Mouse (Mus musculus): ENCODE measurements around the gene Tasp1.
A peak's percentile ranks its signal among the peaks of the same experiment; 100 is the strongest.
"Not testable (repeated sequence)": the region's sequence is repeated elsewhere in the genome, so short reads cannot be mapped to it uniquely, and the experiment has no call there.

Gene Tasp1

DNA sequence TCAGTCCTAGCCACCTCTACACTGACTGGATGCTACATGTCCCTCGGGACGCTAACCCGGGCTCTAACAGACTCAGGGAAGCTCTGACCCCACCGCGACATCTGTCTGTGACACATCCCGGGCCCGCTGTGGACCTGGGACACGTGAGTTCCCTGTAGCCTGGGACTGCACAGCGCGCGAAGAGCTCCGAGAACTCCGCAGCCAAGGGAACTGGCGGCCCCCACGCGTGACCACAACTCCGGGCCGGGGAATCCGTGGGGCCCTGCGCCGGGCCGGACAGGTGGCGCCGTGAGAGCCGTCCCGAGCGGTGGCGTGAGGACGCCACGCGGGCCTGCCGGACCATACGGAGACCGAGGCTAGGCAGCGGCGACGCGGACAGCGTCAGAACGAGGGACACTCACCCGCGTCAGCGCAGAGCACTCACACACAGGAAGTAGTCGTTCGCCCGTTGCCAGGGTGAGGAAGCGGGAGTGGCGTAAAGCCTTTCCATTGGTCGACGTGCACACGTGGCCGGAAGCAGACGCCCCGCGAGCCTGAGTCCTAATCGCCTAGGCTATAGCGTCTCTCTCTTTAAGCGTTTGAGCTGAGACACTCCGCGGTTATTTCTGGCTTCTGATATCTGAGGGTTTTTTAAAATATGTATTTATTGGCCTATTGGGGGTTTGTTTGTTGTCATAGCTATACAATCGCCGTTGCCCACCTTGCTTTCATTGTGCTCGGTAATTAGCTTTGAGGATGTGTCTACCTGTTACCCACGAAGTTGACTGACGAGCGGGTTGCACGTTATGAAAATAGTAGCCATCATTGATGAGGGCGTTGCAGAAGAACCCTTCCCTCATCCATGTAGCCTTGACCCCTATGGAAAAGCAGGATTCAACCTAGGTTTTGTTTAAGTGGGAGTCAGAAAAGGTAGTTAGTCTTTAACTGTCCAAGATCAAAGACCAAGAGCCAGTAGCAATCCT is at the start of gene Tasp1:
TSS of gene Tasp1 (minus strand) at position 453 of the 962 bp plus-strand sequence.
- peak; percentile 36 for DNase-seq (ENCODE audit: extremely low read depth, low read depth, low spot score)

DNA sequence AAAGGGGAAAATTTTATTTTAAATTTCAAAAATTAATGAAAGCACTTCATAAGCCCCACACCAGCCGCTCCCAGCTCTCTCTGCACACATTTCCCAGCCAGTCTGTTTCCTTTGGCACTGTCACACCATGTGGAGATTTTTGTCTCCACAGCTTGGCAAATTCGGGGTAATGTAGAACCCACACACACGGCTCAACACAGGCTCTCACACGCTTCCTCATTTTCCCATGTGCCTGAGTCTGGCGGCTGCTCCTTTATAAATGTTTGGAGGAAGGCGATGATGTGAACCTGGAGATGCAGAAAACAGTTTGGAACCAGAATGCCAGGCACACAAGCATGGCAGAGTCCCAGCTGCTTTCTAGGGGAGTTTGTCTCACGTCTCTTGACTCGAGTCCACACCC is 47.2 kb upstream of the Tasp1 start:
- no peak for DNase-seq (ENCODE audit: extremely low read depth, low read depth, low spot score)

DNA sequence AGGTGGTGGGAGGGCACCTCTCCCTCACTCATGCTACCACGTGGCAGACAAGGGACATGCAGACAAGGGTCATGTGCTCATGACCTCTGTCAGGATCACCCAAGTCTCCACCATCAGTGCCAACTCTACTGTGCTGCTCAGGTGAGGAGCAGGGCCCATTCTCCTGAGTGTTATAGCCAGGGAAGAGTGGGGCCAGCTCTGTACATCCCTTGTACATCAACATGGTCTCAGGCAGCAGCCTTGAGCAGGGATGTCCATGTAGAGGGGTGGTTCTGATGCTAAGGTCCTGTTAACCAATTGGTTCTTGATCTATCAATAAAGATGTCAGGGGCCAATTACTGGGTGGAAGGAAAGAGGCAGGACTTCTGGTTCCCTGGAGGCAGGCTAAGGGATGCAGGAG is 42.3 kb upstream of the Tasp1 start:
- DNase-seq (ENCODE audit: extremely low read depth, low read depth, low spot score), result no peak

DNA sequence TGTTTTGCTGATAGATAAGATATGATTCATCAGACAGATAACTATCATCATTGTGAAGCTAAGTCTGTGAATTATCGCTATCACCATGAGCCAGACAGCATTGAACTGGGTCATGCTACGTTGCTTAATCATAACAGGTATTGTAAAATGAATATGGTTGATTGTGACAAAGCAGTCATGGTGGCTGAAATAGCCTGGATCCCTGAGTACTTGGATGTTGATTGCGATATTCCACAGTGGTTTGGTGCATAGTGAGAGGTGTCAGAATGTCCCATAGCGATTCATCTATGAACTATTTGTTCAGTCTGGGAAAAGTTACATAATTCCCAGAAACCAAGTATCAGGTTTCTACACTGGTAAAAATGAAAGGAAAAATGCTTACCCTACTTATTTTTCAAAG is 41.0 kb upstream of the Tasp1 start:
- DNase-seq (ENCODE audit: extremely low read depth, low read depth, low spot score), result peak; percentile 2

DNA sequence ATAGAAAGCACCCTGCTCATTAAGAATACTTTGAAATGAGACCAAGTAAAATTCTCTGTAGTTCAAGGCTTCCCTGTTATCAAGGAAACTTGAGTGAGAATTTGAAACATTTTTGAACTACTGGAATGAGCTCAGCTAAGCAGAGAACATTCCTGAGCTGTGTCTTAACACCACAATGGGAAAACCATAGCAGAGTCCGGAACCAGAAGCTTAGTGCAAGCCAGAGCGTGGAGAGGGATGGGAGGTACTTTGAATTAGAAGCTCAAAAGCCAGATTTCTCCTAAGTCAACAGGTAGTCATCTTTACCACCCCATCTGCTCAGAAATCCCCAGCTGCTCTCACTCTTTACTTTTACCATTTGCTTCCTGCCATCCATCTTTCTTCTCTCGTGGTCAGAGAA is 38.3 kb upstream of the Tasp1 start:
- DNase-seq (ENCODE audit: extremely low read depth, low read depth, low spot score), result no peak

DNA sequence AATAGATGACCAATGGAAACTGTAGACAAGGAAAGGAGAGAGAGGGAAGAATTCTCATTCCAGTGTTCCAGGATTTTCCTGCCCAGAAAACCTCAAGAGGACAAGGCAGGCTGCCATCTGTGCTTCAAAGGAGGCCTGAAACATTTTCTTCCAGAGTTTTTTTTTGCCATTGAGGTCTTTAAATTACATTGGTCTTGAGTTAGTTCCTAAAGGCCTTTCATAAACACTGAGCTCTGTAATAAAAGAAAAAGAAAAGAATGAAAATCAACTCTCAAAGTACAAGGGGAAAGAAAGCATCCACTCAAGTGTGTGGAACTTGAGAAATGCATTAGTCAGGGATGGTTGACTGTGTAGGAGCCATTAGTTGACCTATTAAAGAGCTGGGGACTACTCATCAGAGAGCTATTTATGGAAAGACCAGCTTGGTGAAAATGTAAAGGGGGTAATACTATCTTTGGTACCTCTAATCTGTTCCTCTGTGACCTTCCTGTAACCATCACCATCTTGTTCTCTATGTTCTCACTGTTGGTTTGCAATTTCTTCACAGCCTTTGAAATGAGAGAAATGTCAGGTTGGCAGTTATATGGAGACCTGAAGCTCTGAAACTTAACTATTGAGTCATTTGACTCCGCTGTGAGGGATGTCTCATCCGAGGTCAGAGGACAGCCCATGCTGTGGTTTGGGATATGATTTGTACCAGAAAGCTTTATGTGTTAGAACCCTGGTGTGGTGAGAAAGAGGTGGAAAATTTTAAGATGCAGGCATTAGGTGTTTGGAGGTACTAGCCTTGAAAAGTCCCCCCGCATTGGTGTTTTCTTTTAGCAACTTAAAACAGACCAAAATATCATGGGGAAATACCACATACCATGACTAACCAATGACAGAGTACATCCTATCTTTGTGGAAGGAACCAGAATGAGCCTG is 34.2 kb upstream of the Tasp1 start:
- DNase-seq (ENCODE audit: extremely low read depth, low read depth, low spot score), result no peak

DNA sequence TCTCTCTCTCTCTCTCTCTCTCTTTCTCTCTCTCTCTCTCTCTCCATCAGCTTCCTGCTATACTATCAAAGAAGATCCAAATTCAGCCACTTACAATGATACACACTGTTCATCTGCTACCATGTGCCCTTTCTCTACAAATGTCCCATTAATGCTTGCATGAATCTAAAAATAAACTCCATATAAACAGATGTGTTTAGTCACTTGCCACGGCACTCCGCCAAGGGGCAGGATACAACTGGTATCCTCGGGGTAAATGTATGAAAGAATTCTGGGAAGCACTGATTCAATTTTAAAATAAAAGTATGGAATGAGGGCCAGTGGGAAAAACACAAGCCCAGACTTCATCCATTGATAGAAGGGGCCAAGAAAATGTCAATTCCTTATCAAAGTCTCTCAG is 33.4 kb upstream of the Tasp1 start:
- DNase-seq (ENCODE audit: extremely low read depth, low read depth, low spot score), result no peak

DNA sequence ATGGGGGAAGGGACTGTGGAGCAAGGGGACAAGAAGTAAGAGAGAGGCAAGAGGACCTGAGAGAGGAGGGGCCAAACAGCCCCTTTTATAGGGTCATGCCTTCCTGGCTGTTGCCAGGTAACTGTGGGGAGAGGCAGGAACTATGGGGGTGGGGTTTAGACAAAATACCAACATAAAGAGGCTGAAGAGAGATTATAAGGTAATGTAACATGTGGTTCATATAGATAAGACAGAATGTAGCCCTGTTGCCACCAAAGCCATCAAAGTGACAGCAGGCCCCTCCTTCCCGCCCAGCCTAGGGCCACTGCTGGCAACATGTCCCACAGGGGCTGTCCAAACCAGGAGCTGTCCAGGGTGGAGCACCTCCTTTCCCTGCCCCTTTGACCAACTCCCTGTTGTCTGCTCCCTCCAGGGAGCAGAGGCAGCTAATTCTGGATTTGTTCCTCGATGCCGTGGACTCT is 30.6 kb upstream of the Tasp1 start:
- no peak for DNase-seq (ENCODE audit: extremely low read depth, low read depth, low spot score)

DNA sequence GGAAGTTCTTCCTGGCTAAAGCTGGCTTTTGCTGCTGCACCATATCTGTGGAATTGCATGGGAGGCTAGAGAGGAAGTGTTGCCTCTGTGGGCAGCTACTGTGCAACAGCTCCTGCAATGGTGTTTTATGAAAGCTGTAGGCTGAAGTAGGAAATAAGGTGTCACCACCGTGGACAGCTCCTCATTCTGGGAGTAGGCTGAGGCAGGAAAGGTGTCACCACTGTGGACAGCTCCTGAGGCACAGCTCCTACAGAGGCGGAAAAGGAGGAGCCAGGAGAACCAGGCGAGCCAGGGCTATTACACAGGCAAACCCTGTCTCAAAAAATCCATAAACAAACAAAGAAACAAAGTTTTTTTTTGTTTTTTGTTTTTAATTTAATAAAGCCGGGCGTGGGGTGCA is 29.4 kb upstream of the Tasp1 start:
- no peak for DNase-seq (ENCODE audit: extremely low read depth, low read depth, low spot score)

DNA sequence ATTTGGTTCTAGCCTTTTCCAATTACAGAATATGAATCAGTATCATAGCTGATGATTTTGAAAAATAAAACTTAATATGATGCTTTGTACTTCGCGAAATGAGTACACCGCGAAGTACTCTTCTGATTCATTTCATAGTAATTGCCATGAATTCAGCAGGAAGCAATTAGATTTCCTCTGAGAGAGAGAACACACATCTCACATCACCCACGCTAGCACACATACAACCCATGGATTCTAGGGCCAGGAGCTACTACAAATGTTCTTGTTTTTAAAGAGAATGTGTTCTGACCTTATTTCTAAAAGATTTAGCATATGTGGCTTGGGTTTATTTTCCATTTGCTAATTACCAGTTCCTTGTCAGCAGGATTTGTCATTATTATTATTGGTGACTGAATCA is 26.8 kb upstream of the Tasp1 start:
- DNase-seq (ENCODE audit: extremely low read depth, low read depth, low spot score), result no peak

DNA sequence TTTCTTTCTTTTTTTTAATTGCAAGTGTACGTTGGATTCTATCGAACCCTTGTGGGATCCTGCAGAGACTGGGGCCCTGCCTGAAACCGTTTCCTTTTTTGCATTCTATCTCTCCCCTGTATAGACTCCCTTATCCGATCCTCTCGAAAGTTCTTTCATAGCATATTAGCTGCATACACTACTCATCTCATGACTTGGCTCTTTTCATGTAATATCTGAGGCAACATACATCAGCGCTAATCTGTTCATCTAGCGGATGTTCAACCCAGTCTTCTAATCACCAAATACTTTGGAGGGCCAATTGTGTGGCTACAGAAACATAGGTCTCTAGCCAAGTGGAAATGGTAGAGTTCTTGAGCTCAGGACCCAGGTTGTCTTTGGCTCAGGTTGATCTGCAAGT is 17.6 kb upstream of the Tasp1 start:
- DNase-seq (ENCODE audit: extremely low read depth, low read depth, low spot score), result no peak

DNA sequence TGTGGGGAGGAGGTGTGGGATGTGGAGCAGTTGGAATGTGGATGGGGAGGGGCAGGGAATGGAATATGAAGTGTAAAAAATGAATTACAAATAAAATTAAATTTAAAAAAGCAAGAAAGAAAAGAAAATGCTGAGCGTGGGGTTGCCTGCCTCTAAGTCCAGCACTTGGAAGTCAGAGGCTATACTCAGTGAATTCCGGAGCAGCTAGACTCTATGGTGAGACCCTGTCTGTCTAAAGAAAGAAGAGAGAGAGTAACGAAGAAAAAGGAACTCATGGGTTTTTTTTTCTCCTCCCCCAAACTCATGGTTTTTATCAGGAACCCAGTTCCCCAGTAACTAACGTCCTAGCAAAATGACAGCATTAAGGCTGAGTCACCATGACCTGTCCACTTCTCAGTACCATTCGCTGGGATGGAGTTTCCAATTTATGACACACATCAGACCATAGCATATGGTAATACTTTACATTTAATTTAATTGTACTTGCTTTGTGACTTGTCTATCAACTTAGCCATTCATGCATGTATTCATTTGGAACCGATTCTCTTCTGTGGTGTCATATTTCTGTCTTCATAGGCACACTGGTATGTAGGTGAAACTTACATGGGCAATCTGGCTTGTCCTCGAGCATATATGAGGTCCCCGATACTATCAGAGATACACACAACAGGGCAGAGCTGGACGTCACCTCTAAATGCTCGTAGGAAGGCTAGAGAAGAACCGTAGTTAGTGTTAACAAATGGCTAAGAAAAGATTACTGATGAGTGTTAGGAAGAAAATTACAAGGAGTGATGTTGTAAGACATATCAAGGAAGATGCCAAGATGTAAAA is 14.4 kb upstream of the Tasp1 start:
- no peak for DNase-seq (ENCODE audit: extremely low read depth, low read depth, low spot score)

DNA sequence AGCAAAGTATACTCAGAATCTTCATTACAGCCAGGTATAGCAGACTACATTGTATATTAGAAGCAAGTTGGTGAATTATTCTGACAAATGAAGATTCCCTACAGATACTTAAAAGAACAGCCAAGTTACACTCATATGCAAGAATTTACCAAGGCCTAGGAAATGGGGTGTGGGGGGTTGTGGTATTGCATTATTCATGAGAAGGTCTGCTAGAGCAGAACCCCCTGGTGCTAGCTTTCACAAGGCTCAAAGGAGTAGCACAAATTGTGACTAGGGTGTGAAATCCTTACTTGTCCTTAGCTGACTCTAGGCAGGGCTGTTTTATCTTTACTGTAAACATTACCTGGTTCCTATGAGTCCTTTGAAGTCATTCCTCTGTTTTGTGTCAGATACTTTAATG is 12.7 kb upstream of the Tasp1 start:
- DNase-seq (ENCODE audit: extremely low read depth, low read depth, low spot score), result not testable (repeated sequence)

DNA sequence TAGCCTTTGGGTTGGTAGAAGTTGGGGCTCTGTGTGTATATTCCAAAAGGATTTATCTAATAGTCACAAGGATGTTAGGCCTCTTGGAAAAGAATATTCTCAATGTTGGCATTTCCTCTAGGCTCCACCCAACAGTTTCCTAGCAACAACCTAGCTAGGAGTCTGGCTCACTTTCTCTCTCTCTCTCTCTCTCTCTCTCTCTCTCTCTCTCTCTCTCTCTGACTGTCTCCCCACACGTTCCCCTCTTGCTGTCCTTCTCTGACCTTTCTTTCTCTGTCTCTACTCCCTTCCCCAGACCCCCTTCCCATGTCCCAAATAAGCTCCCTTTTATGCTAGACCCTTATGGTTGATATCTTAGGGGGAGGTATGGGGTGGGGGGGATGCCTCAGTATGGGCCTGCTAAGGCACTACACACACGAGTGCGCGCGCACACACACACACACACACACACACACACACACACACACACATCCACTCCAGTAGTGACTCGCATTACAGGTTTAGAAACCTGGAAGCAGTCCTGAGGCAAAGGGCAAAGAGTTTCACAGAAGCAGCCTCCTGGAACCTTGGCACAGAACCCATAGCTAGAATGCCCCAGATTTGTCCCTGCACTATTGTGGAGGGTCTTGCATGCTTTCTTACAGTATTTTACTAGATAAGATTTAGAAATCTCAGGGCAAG is 12.1 kb upstream of the Tasp1 start:
- DNase-seq (ENCODE audit: extremely low read depth, low read depth, low spot score), result no peak

DNA sequence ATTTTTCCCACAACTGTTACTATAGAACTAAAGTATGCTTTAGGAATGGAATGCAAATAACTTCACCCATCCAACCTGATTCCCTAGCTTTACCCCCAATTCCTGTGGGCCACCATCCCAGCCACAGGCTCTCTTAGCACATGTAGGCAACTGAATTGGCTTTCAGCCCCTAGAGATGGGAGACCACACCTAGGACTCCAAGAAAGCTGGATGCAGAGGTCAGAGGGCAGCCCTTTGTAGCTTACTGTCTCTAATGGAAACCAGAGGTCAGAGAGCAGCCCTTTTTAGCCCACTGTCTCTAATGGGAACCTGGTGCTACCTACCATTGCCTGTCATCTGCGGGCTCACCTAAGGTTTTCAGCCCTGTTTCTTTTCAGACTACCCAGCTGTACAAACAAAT is 10.9 kb upstream of the Tasp1 start:
- no peak for DNase-seq (ENCODE audit: extremely low read depth, low read depth, low spot score)

DNA sequence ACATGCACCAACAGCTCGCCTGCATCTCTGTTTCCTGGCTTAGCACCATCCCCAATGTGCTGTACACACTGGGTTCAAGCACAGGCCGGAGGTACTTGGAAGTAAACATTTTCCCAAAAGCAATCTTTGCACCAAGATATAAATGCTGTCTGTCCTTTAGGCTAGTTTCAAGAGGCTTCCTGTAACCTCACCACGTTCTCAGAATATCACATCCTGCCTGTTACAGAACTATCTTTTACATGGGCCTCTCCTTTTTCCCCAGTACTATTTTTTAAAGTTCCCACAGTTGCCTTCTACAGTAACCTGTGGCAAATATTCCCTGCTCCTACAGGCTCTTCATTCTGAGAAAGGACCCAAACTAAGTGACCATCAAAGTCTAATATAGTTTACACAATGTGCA is 8.5 kb upstream of the Tasp1 start:
- DNase-seq (ENCODE audit: extremely low read depth, low read depth, low spot score), result no peak

DNA sequence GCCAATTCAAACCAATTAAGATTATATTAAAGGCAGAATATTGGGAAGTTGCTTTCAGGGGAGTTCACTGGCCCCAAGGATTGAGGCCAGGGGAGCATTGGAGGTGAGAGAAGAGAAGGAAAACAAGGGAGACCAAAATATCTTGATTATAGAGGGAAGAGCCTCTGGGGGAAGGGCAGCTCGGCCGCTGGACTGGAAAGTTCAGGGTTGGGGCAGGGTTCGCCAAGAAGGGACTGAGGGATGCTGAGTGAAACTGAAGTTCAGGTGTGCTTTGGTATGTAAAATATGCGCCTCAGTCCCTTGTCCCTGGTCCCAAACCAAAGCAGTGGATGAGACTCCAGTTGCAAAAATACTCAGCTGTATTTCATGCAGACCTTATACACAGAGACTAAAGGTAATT is 911 bp upstream of the Tasp1 start:
- no peak for DNase-seq (ENCODE audit: extremely low read depth, low read depth, low spot score)

DNA sequence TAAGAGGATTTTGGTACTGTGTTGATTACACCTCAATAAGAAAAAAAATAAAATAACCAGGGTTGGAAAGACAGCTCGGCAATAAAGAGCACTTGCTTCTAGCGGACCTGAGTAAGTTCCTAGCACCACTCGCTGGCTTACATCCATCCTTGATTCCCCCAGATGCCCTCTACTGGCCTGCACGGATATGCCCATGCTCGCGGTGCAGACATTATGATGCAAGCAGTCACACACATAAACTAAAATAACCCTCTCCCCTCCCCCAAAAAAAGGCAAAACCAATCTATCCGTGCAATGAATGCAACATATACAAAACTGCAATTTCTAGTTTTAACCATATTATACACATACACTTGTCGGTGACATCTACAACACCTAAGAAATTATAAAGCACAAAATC is 929 bp downstream of the Tasp1 start:
- no peak for DNase-seq (ENCODE audit: extremely low read depth, low read depth, low spot score)

DNA sequence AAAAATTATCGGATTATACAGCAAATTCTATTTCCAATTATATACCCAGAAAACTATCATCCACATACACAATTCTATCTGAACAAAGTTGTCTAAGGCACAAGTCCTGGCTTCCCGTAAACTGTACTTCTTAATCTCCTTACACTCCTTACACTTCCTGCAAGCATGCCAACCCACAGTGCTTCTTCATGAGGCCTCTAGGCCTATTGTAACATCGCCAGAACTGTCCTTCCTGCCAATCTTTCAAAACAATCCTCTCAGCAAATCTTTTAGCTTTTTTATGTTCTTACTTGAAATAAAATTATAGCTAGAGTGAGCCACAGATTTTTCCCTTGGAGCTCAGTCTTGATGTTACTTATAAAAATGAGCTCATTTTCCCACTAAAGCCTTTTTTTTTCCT is 5.1 kb downstream of the Tasp1 start:
- peak; percentile 59 for DNase-seq (ENCODE audit: extremely low read depth, low read depth, low spot score)

DNA sequence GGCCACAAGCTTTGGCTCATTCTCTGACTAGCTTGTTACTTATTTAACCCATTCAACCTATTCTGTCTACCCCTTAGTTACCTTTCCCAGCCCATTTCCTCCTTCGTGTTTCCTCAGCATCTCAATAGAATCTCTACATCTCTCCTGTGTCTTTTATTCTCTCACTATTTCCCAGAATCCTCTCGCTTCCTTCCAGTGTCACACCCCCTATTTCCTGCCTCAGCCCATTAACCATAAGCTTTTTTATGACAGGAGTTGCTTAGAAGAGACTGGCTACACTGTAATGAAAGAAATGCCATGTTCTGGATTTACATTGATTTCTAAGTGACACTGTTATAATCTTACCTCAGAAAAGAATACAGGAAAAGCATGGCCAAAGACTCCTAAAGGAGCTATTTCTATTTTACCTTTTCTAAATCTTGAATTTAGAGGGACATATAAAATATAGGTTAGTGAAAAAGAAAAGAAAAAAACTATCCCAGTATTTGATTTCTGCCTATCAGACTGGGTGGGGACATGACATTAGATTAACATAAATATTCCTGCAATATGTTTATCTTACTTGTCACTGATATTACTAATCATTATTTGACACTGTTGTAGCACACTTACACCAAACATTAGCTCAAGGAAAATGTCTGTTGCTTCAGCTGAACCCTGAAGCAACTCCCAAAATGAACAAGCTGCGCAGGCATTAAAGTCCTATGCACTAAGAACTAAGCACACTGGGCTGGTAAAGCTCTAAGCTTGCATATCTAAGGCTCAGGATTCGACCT is 6.3 kb downstream of the Tasp1 start:
- DNase-seq (ENCODE audit: extremely low read depth, low read depth, low spot score), result no peak
